Mouse (Mus musculus) thymus, postnatal 0 days (tissue): ENCODE data around the gene Actn4. TPM values are rescaled to one million over a fixed set of nuclear protein-coding genes. Genes with fewer than 3 reads are reported as not detected.

Experiments
- DNase-seq: peaks from one replicate; pipeline ENCODE4 v3.0.0-alpha.2; 2015; ENCODE audit warnings: low spot score
- polyA plus RNA-seq: library from polyadenylated mRNA; unstranded; fragments of >200 nt; fragmentation: Nextera tagmentation; extraction: Ambion mirVana; gene quantifications from 2 replicates; pipeline ENCODE4 v1.2.1, GENCODE M21; 2015

Gene Actn4
- polyA plus RNA-seq, 1 experiment from 2014 or later, result 133 TPM

DNA sequence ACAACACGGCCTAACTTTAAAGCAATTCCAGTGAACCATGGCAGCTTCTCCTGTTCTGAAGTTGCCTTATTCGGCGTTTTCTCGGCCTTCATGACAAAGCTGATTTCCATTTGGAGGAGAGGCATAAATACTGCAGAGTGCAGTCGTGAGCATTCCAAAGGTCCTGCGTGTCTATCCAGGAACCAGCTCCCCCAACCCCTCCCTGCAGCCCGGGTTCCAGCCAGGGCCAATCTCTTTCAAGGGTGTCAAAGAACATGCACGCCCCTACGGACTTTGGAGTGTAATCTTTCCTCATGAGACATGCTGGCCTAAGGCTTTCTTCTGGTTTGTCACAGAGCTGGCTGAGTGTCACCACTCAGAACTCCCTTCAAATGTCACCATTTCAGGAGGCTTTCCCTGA is 36.8 kb downstream of the Actn4 start:
- no peak for DNase-seq

DNA sequence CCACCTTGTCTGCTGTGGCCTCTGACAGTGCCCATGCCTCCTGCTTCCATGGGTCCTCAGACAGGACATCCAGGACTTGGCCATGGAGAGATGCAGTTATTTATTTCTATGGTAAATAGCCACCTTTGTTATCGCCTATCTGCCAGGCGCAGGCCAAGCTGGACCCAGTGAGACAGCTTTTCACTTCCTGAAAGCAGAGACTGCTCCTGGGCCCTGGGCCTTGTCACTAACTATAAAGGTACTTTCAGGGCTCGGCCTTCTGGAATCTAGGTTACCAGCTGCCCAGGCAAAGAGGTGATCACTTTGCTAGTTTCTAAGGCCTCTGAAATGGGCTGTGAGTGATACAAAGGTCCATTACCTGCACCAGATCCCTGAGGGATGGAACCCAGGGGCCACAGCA is 37.3 kb downstream of the Actn4 start:
- DNase-seq, result no peak

DNA sequence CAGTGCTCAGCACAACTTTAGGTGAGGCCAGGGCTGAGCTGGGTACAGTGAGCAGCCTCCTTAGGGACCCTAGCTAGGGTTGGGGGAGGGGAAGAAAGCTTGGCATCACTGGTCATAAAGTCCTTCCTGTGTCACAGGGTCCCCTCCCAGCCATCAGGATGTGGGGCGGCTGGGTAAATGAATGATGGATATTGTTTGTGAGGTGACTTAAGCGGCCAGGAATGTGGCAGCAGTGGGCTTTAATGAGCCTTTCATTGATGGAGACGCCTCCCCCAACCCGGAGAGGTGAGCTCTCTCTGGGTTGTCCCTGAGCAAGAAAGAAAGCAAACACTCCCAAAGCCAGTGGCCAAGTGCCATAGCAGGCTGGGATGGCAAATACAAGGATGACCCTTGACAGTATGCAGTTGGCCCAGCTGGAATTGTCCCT is 38.3 kb downstream of the Actn4 start:
- DNase-seq, result no peak

- no peak for DNase-seq
Observed at GRCm38 (mm10) chr7:28922606-28923005, 39.5 kb downstream of the Actn4 start.

GRCm38 (mm10) chr7:28921722-28922465 is 40.2 kb downstream of the Actn4 start:
- no peak for DNase-seq

GRCm38 (mm10) chr7:28921178-28921577 is 41.0 kb downstream of the Actn4 start:
- DNase-seq, result no peak

GRCm38 (mm10) chr7:28919815-28920214 is 42.3 kb downstream of the Actn4 start:
- no peak for DNase-seq

DNA sequence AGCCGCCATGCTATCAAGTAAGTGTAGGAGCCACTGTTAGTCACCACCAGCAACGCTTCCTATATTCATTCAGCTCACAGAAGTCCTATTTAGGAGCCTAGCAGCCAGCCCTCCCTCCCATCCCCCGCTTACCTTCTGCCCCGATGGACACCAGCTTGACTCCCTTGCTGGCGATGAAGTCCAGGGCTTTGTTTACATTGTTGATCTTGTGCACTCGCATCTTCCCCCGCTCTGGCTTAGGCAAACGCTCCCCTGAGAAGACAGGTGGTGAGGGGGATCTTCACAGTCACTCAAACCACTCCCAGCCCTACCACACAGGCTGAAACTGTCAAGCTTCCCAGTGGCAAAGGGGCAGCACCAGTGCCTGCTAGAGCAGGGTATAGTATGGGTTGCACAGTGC is 43.6 kb downstream of the Actn4 start:
- no peak for DNase-seq

GRCm38 (mm10) chr7:28917503-28918426 is 44.4 kb downstream of the Actn4 start:
- DNase-seq, result no peak

DNA sequence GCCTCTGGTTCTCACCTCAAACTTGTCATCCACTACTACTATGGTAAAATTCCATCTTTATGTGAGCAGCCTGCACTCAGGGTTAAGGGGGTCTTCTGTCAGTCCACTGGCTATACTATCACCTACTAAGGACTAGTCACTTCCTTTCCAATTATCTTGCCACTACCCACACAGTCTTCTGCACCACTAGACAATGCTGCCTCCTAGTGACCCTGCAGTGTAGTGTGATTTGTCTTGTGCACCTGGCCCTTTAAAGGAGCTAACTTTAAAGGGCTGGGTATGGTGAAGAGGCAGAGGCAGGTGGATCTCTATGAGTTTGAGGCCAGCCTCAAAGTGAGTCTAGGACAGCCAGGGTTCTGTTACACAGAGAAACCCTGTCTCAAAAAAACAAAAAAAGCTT is 45.6 kb downstream of the Actn4 start:
- peak; percentile 26 for DNase-seq

DNA sequence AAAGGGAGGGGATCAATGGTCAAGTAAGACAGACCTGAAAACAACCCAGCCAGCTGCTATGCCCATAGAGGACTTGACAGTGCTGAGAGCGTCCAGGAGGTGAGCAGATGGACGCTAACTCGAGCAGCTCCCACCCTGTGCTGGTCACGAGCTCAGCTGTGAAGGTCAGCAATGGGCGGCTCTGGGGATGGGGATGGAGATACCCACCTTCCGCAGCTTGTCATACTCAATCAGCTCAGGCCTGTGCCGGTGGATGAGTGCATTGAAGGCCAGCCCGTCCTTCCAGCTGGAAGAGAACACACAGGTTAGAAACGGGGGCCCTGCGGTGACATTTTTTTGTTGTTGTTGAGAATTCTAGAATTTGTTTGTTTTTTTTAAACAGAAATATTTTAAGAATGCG is 49.0 kb downstream of the Actn4 start:
- DNase-seq, result no peak

GRCm38 (mm10) chr7:28911632-28912031 is 50.5 kb downstream of the Actn4 start:
- no peak for DNase-seq

DNA sequence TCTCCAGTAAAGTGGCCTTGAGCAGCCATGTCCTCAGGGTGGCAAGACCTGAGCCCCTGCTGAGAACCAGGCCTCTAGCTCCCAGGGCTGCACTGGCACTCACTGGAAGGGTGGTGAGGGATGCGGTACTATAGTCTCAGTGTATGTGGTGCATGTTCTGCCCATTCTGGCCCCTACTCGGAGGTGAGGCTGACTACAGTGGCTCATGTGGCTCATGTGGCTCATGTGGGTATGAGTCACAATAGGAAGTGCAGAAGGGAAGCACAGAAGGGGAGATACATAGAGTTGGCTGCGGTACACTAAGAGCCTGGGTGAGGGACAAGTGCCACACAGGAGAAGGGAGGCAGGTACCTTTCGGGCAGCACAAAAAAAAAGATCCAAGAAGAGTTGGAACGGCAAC is 54.9 kb downstream of the Actn4 start:
- DNase-seq, result no peak

- no peak for DNase-seq
Observed at GRCm38 (mm10) chr7:28903778-28904177, 58.4 kb downstream of the Actn4 start.

- no peak for DNase-seq
Observed at GRCm38 (mm10) chr7:28902809-28903208, 59.3 kb downstream of the Actn4 start.

DNA sequence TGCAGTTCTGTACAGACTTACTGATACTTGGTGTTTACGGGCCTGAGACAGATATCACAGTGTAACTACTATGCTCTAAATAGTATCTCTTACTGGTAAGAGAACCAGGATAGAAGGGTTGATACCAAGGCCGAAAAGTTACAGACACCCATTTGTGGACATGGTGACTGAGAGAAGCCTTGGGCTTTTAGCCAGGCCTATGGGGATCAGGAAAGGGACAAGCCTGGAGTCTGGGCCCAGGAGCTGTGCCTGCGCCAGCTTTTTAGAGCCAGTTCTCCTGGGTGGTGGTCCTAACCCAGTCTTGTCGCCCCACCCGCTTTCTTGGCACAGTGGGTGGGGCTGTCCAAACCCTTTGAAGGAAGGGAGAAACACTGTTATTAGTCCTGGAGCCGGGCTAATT is 60.0 kb downstream of the Actn4 start:
- DNase-seq, result no peak

DNA sequence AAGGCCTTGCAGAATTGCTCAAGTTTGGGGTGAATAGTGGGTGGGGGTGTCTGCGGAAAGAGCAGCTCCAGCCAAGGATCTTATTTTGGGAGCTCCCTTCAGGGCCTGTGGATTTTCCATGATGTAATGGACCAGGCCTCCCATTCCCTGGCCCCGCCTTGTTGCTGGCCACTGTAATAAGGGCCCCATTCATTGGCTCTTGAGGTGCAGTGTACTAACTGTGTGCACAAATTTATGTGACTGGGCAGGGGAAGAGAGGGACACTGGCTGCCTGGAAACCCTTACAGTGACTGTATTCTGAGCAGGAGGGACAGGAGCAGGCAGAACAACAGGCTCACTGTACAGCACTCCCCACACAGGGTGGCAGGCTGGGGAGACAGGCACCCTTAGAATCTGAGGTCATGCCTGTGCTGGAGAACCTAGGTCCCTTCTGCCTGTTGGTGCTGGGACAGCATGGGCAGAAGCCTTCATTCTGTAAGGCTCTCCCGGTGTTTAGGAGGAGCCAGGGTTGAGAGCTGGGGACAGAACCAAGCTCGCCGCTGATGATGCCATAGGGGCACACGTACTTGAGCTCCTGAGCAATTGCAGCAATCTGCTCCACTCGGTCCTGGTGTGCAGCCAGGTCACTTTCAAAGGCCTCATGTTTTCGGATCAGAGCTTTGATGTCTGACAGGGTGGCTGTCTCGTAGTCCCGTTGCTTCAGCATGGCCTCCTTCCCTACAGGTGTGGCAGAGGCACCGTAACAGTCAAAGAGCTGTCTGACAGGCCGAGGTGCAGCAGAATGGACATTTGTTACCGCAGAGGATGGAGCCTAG is 60.6 kb downstream of the Actn4 start:
- DNase-seq, result no peak

- DNase-seq, result no peak
Observed at GRCm38 (mm10) chr7:28899972-28900371, 62.2 kb downstream of the Actn4 start.

- no peak for DNase-seq
Observed at GRCm38 (mm10) chr7:28897661-28898060, 64.5 kb downstream of the Actn4 start.

DNA sequence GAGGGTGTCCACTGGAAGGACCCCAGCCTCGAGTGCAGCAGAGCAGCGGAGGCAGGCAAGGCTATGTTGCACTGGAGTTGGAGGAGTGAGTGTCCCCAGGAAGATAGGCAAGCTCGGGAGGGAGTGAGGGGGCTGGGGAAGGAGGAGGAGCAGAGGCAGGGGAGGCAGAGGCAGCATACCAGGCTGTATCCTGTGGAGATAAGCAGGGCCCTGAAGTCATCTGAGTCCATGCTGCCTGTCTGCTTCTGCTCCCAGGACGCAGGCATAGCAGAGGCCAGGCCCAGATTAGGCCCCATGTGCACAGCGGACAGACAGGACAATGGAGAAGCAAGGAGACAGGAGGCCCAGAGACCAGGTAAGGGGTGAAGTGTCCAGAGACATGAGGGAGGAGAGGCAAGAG is 67.2 kb downstream of the Actn4 start:
- DNase-seq, result no peak

- peak; percentile 27 for DNase-seq
Observed at GRCm38 (mm10) chr7:28893643-28894265, 68.4 kb downstream of the Actn4 start.
